Mouse (Mus musculus) lung, postnatal 0 days (tissue): Measurements from ENCODE around the gene Lrig3. TPM values are rescaled to one million over a fixed set of nuclear protein-coding genes. Genes with fewer than 3 reads are reported as not detected.
A peak's percentile ranks its signal among the peaks of the same experiment; 100 is the strongest.

Source experiments
- ATAC-seq: fragments of 200-750 bp; cut with Nextera tagmentation; 2 replicates; pipeline ENCODE4 v1.8.0; 2017; ENCODE audit warnings: moderate library complexity
- DNase-seq: peaks from one replicate; pipeline ENCODE4 v3.0.0-alpha.2; 2016; ENCODE audit warnings: low spot score
- H3K27ac ChIP-seq: fragments of 300-500 bp; sonication (generic); 2 replicates; pipeline ENCODE4 v1.5.1; 2014; ENCODE audit warnings: antibody characterized with exemption, mild to moderate bottlenecking, low read length, mixed read lengths
- H3K27me3 ChIP-seq: fragments of 300-500 bp; sonication (generic); replicated peaks from 2 replicates; pipeline ENCODE4 v1.6.1; 2014; ENCODE audit warnings: low read length, mixed read lengths; ENCODE audit not compliant: insufficient read depth
- H3K36me3 ChIP-seq: fragments of 300-500 bp; sonication (generic); 2 replicates; pipeline ENCODE4 v1.6.1; 2014; ENCODE audit warnings: low read length, mixed read lengths; ENCODE audit not compliant: insufficient read depth
- H3K4me1 ChIP-seq: fragments of 300-500 bp; sonication (generic); 2 replicates; pipeline ENCODE4 v1.6.1; 2014; ENCODE audit warnings: antibody characterized with exemption, low read depth, low read length, mixed read lengths; ENCODE audit not compliant: insufficient read depth
- H3K4me2 ChIP-seq: fragments of 300-500 bp; sonication (generic); replicated peaks from 2 replicates; pipeline ENCODE4 v1.6.1; 2014; ENCODE audit warnings: low read depth, mild to moderate bottlenecking, low read length, moderate library complexity, mixed read lengths
- H3K4me3 ChIP-seq: fragments of 300-500 bp; sonication (generic); 2 replicates; pipeline ENCODE4 v1.5.1; 2014; ENCODE audit warnings: low read depth, low read length
- H3K9ac ChIP-seq: fragments of 300-500 bp; sonication (generic); replicated peaks from 2 replicates; pipeline ENCODE4 v1.6.1; 2014; ENCODE audit warnings: low read depth, mild to moderate bottlenecking
- H3K9me3 ChIP-seq: fragments of 300-500 bp; sonication (generic); 2 replicates; pipeline ENCODE4 v1.6.1; 2016; ENCODE audit warnings: low read length, mixed read lengths
- CTCF ChIP-seq: IDR thresholded peaks from 2 replicates; pipeline ENCODE4 v1.5.1; 2016; ENCODE audit warnings: antibody characterized with exemption, mild to moderate bottlenecking
- EP300 ChIP-seq: IDR thresholded peaks from 2 replicates; pipeline ENCODE4 v1.6.1; 2016; ENCODE audit warnings: antibody characterized with exemption, mild to moderate bottlenecking, control low read depth
- WGBS: fragments of 180-500 bp; shearing (Covaris S2); extraction: QIAGEN DNeasy Blood & Tissue Kit; methylation state at CpG from one replicate; pipeline ENCODE4 v1.1.7; 2014; 5-methylcytosine and 5-hydroxymethylcytosine counted together
- polyA plus RNA-seq: library from polyadenylated mRNA; unstranded; fragments of >200 nt; fragmentation: Nextera tagmentation; extraction: Ambion mirVana; gene quantifications from 2 replicates; pipeline ENCODE4 v1.2.1, GENCODE M21; 2015

Lrig3 gene
- polyA plus RNA-seq, 1 experiment from 2014 or later: 4.7 TPM

DNA sequence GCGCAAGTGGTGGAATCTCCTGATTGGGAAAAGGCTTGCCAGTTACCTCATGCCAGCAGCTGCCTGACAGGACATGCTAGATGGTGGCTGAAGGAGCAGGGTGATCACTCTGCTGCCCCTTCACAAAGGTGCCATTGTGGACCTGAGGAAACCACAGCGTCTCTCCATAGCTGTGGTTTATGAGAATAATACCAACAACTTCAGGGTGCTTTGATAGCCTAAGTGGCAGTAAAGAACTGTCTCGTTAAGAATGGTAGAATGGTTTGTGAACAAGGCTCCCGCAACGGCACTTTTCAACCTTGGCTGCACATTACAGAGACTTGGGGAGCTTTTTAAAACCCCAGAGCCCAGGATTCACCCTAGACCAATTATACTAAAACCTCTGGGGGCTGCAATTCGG, 29.7 kb downstream of the Lrig3 start:
- Histone ChIP-seq H3K4me1 (0 out of 2 replicates have a peak, but pooled peaks cover 3% of the 10 kb centered on the region), H3K27ac (no peak overlapping the region), H3K9ac (no peak overlapping the region), H3K9me3 (no peaks in the 10 kb centered on the region), H3K36me3 (peaks cover 14% of the 10 kb centered on the region), H3K4me2 (no peak overlapping the region), H3K4me3 (no peak overlapping the region), H3K27me3 (no peaks in the 10 kb centered on the region)
- DNase-seq: no peak
- 80% methylated on average over 6 of the region's 6 CpGs for WGBS
- TF ChIP-seq CTCF: no peak
- no peak for TF ChIP-seq EP300
- no peak for ATAC-seq

DNA sequence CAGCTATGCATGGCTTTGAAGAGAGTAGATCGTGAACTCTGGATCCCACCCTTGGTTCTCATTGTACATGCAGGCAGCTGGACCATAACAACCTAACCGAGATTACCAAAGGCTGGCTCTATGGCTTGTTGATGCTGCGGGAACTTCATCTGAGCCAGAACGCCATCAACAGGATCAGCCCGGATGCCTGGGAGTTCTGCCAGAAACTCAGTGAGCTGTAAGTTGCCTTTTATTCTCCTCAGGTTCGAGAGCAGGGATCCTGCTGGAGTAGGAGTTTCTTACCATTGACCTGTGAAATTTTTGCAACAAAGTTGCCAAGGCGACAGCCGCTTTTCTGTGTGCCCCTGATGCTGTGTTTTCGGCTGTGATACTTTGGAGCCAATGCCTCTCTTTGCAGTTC, 31.0 kb downstream of the Lrig3 start:
- no peak overlapping the region for H3K9ac ChIP-seq
- 0 out of 2 replicates have a peak, but pooled peaks cover 3% of the 10 kb centered on the region for H3K4me1 ChIP-seq
- H3K36me3 ChIP-seq: peaks cover 14% of the 10 kb centered on the region
- no peak overlapping the region for H3K4me2 ChIP-seq
- DNase-seq (no peak), ATAC-seq (no peak)
- H3K27me3 ChIP-seq: no peaks in the 10 kb centered on the region
- H3K9me3 ChIP-seq: no peaks in the 10 kb centered on the region
- TF ChIP-seq EP300: no peak
- WGBS: 74% methylated on average over 9 of the region's 9 CpGs
- H3K4me3 ChIP-seq: no peak overlapping the region
- no peak overlapping the region for H3K27ac ChIP-seq

- Histone ChIP-seq H3K4me1 (no peaks in the 10 kb centered on the region), H3K27me3 (no peaks in the 10 kb centered on the region), H3K4me2 (no peak overlapping the region), H3K36me3 (peaks cover 14% of the 10 kb centered on the region), H3K9me3 (no peaks in the 10 kb centered on the region), H3K27ac (no peak overlapping the region), H3K4me3 (no peak overlapping the region), H3K9ac (no peak overlapping the region)
- no peak for TF ChIP-seq CTCF
- TF ChIP-seq EP300: no peak
- no peak for DNase-seq
- ATAC-seq: no peak
- 84% methylated on average over 6 of the region's 6 CpGs for WGBS
Measured at GRCm38 (mm10) chr10:125999561-125999960, 33.6 kb downstream of the Lrig3 start.

- 83% methylated on average over 8 of the region's 8 CpGs for WGBS
- TF ChIP-seq EP300: no peak
- TF ChIP-seq CTCF: no peak
- ATAC-seq (peak; percentile 30; the same call in 1 of the 2 replicates), DNase-seq (peak; percentile 11)
- no peaks in the 10 kb centered on the region for H3K27me3 ChIP-seq
- H3K36me3 ChIP-seq: peaks cover 8% of the 10 kb centered on the region
- no peak overlapping the region for H3K4me2 ChIP-seq
- H3K4me3 ChIP-seq: no peak overlapping the region
- H3K27ac ChIP-seq: no peak overlapping the region
- H3K9ac ChIP-seq: no peak overlapping the region
- H3K4me1 ChIP-seq: no peaks in the 10 kb centered on the region
- no peaks in the 10 kb centered on the region for H3K9me3 ChIP-seq
Measured at GRCm38 (mm10) chr10:126000861-126001390, 35.0 kb downstream of the Lrig3 start.

DNA sequence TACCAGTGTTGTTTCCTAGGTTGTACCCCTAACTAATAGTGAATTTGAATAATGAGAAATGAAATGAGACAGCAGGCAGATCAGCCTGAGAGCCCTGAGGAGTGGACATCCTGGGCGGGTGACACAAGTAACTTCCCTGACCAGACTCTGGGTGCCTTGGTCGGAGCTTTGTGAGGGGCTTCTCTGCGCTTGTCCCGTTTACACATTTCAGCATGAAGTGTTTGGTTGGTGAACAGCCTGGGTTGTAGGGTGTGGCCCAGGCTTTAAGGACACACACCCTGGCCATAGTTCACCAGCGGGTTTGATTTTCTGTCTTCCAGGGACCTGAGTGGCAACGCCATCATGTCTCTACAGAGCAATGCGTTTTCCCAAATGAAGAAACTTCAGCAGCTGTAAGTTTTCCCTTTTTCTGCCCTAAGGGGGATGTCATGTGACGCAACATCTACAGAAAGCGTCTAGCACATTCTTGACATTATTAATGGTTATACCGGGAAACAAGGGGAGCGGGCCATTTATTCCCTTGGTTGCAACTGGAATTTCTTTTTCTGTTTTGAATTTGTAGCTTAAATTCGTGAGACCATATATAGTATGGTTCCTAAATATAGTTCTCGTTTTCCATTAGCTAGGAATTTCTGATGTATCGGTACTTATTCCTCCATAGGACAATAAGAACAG, 36.2 kb downstream of the Lrig3 start:
- H3K27me3 ChIP-seq: no peaks in the 10 kb centered on the region
- DNase-seq (peak; percentile 67), ATAC-seq (peak; percentile 56)
- H3K4me1 ChIP-seq: no peaks in the 10 kb centered on the region
- H3K27ac ChIP-seq: no peak overlapping the region
- peaks cover 11% of the 10 kb centered on the region for H3K36me3 ChIP-seq
- no peaks in the 10 kb centered on the region for H3K9me3 ChIP-seq
- H3K4me3 ChIP-seq: no peak overlapping the region
- 71% methylated on average over 14 of the region's 14 CpGs for WGBS
- no peak overlapping the region for H3K9ac ChIP-seq
- no peak overlapping the region for H3K4me2 ChIP-seq
- no peak for TF ChIP-seq EP300
- TF ChIP-seq CTCF: no peak

DNA sequence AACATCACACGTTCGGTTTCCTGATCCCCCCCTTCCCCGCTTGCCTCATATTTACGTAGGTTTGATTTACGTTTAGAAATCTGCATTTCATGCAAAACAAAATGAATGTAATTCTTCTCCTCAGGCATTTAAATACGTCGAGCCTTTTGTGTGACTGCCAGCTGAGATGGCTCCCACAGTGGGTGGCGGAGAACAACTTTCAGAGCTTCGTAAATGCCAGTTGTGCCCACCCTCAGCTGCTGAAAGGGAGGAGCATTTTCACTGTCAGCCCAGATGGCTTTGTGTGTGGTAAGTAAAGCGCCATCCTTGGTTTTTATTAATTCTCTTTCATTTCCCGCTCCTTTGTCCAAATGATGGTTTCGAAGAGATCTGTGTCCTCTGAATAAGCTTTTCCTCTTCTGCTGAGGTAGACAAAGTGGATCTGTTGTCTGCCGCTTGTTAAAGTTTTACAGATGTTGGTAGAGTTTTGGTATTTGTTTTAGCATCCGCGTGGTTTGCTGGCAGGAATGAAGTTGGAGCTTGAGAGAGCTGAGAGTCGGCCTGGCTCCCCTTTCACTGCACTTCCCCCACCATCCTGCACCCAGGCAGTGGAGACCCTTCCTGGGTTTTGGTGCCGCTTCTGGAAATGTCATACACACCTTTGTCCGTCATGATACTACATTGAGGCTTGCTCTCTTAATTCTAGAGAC, 37.0 kb downstream of the Lrig3 start:
- DNase-seq (no peak), ATAC-seq (no peak)
- Histone ChIP-seq H3K36me3 (peaks cover 16% of the 10 kb centered on the region), H3K4me1 (no peaks in the 10 kb centered on the region), H3K9me3 (no peaks in the 10 kb centered on the region), H3K4me3 (no peak overlapping the region), H3K4me2 (no peak overlapping the region), H3K9ac (no peak overlapping the region), H3K27me3 (no peaks in the 10 kb centered on the region), H3K27ac (no peak overlapping the region)
- no peak for TF ChIP-seq CTCF
- 65% methylated on average over 18 of the region's 18 CpGs for WGBS
